Mouse (Mus musculus) myocyte (in vitro differentiated cells): Measurements from ENCODE around the gene Coq10b.

Source experiments
- E2F4 ChIP-seq: IDR thresholded peaks from one replicate; pipeline ENCODE4 v1.6.1; 2011; ENCODE audit warnings: mild to moderate bottlenecking, control low read depth, moderate library complexity; ENCODE audit not compliant: insufficient read depth
- MAX ChIP-seq: IDR thresholded peaks from one replicate; pipeline ENCODE4 v1.6.1; 2011; ENCODE audit warnings: low read depth, mild to moderate bottlenecking, control low read depth
- MYOD1 ChIP-seq, 3 experiments: IDR thresholded peaks; one replicate each; pipeline ENCODE4 v1.6.1; 2011; ENCODE audit warnings: control low read depth in 2 of 3, low read depth in 2 of 3, mild to moderate bottlenecking in 2 of 3, moderate library complexity in 1 of 3; ENCODE audit not compliant: insufficient read length in 2 of 3, control insufficient read depth in 1 of 3
- POLR2A ChIP-seq: IDR thresholded peaks from one replicate; pipeline ENCODE4 v1.6.1; 2011; ENCODE audit warnings: low read depth, mild to moderate bottlenecking, control low read depth, moderate library complexity; ENCODE audit not compliant: insufficient read length
- POLR2AphosphoS2 ChIP-seq: IDR thresholded peaks from one replicate; pipeline ENCODE4 v1.6.1; 2011; ENCODE audit warnings: low read depth, control low read depth; ENCODE audit not compliant: insufficient read length
- REST ChIP-seq: IDR thresholded peaks from one replicate; pipeline ENCODE4 v1.6.1; 2011; ENCODE audit warnings: mild to moderate bottlenecking, control low read depth, moderate library complexity; ENCODE audit not compliant: insufficient read depth, insufficient read length
- SRF ChIP-seq: IDR thresholded peaks from one replicate; pipeline ENCODE4 v1.6.1; 2011; ENCODE audit warnings: low read depth; ENCODE audit not compliant: control insufficient read depth, insufficient read length
- TCF12 ChIP-seq: IDR thresholded peaks from one replicate; pipeline ENCODE4 v1.6.1; 2011; ENCODE audit warnings: mild to moderate bottlenecking, control low read depth; ENCODE audit not compliant: poor library complexity, insufficient read depth, severe bottlenecking
- USF1 ChIP-seq: IDR thresholded peaks from one replicate; pipeline ENCODE4 v1.6.1; 2011; ENCODE audit warnings: low read depth, mild to moderate bottlenecking, control low read depth, moderate library complexity

- TF ChIP-seq USF1 (no peak), MAX (no peak), POLR2A (no peak), E2F4 (no peak), TCF12 (no peak), REST (no peak), MYOD1 (IDR thresholded peaks at IDR 0.05; ENCODE audit: control insufficient read depth in 1 of 3, insufficient read length in 2 of 3, low read depth in 2 of 3) (no peak), SRF (no peak), POLR2AphosphoS2 (no peak)
Measured at GRCm38 (mm10) chr1:55085781-55086366, 33.3 kb downstream of the Coq10b start.
